Mouse (Mus musculus) cerebellum, adult 2 months (tissue): ENCODE results near the gene Ppp1r35.
A peak's percentile ranks its signal among the peaks of the same experiment; 100 is the strongest.

Experiments
- CTCF ChIP-seq: fragments of 200-500 bp; IDR thresholded peaks from 2 replicates; pipeline ENCODE4 v1.5.1; 2011; ENCODE audit warnings: low read depth, mild to moderate bottlenecking, control low read depth, low read length, moderate library complexity, borderline replicate concordance; ENCODE audit not compliant: insufficient read depth
- POLR2A ChIP-seq: fragments of 200-500 bp; IDR thresholded peaks from 2 replicates; pipeline ENCODE4 v1.6.1; 2011; ENCODE audit warnings: low read length, control low read depth, borderline replicate concordance; ENCODE audit not compliant: insufficient read depth

DNA sequence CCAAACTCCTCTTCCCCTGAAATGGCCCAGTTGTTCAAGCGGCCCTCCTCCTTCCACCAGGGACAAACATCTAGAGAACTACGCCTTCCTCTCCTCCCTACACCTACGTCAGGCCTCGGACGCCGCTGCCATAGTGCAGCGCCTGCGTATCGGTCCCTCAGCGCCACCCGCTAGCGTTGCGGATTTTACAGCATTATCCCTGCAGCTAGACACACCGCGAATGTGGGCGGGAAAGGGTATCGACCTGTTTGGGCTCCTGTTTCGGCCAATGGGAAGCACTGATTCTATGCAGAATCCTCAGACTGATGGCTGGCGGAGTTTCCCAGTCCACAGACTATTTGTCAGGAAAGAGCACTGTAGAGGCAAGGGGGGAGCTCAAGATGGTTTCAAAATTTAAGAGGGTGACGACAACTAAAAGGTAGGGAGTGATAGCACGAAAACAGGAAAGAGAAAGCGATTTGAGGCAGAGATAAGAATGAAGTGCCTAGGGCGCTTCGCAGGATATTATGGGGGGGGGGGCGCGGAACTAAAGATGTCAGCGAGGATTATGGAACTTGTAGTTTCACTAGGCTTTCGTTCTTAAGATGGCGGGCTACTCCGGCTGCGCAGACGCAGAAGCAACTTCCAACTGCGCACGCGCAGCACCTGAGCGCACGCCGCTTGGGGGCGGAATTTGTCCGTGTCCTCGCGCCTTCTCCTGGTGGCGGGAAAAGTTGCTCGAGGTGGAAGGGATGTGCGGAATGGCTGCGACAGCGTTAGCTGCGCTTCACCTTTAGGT, 8.7 kb downstream of the Ppp1r35 start, which contains the start of the genes Mepce and Zcwpw1:
- peak; percentile 74; the same call in 1 of the 2 replicates for TF ChIP-seq CTCF
- peak; percentile 74; the same call in 1 of the 2 replicates for TF ChIP-seq POLR2A
